15 mouse cellular contexts compared by ENCODE assay signal in the genomic region with DNA sequence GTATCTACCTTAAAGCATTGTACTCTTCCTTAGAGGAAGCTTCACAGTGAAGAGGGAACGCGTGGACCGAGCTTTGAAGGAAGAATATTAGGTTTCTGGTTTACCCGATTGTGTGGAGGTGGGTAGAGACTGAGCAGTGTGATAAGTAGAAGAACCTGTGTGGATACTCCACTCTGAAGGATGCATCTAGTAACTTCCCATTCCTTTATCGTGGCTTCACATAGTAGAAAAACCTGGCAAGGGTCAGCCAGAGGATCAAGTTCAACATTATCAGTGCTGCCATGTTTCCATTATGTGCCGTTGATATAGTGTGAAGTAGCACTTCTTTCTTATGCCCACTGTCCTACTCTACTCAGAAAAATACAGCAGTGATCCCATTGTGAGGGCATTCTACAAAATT.
"Had no signal": no experiment of that assay in that cellular context is flagged by ENCODE, and none has a peak within 500 bp of the region (broad histone marks: within the 10 kb centered on the region; RNA-seq: fewer than 3 reads in every experiment).

No protein-coding gene starts in this region.

- H3K4me2 ChIP-seq: heart, embryonic 12.5 days; hindbrain, embryonic 12.5 days; hindbrain, embryonic 14.5 days; intestine, embryonic 15.5 days; limb, embryonic 12.5 days had no signal

- H3K27me3 ChIP-seq: heart, embryonic 12.5 days; hindbrain, embryonic 12.5 days; intestine, embryonic 15.5 days; limb, embryonic 12.5 days had no signal

- H3K4me3 ChIP-seq: heart, embryonic 12.5 days; hindbrain, embryonic 10.5 days; hindbrain, embryonic 12.5 days; intestine, embryonic 15.5 days; layer of hippocampus, adult 2 months; left cerebral cortex, adult 2 months; limb, embryonic 10.5 days; limb, embryonic 12.5 days had no signal

- H3K9me3 ChIP-seq: heart, embryonic 12.5 days; hindbrain, embryonic 10.5 days; hindbrain, embryonic 12.5 days; intestine, embryonic 15.5 days; limb, embryonic 10.5 days; limb, embryonic 12.5 days had no signal

- ATAC-seq: forebrain, postnatal 0 days; hindbrain, embryonic 16.5 days; inflammation-experienced regulatory T-cells, adult 6 months; intestine, embryonic 15.5 days; intestine, postnatal 0 days had no signal

- H3K27ac ChIP-seq: hindbrain, embryonic 10.5 days; hindbrain, embryonic 12.5 days; hindbrain, embryonic 14.5 days; intestine, embryonic 15.5 days; layer of hippocampus, adult 2 months; left cerebral cortex, adult 2 months; limb, embryonic 10.5 days; limb, embryonic 12.5 days; liver, embryonic 14.5 days had no signal

- H3K9ac ChIP-seq: forebrain, postnatal 0 days; heart, embryonic 12.5 days; hindbrain, embryonic 12.5 days; hindbrain, embryonic 14.5 days; intestine, embryonic 15.5 days; limb, embryonic 12.5 days; liver, embryonic 14.5 days had no signal

- H3K36me3 ChIP-seq: hindbrain, embryonic 10.5 days; hindbrain, embryonic 12.5 days; intestine, embryonic 15.5 days; limb, embryonic 10.5 days; limb, embryonic 12.5 days had no signal

- DNase-seq: forebrain, postnatal 0 days; kidney, postnatal 4 days had no signal

- H3K4me1 ChIP-seq: heart, embryonic 12.5 days; hindbrain, embryonic 10.5 days; hindbrain, embryonic 12.5 days; intestine, embryonic 15.5 days; limb, embryonic 10.5 days; limb, embryonic 12.5 days had no signal
